In genomic region chr1:119157171-119157700, GRCm38 (mm10) we compare ENCODE assay signal across 22 mouse cellular contexts.
DNase-seq lines count a peak whose midpoint lies in the region.
"Had no signal": no experiment of that assay in that cellular context is flagged by ENCODE, and none has a peak within 500 bp of the region (broad histone marks: within the 10 kb centered on the region; RNA-seq: fewer than 3 reads in every experiment).

No protein-coding gene starts in this region.

- no peaks in the 10 kb centered on the region for H3K27me3 ChIP-seq in hindbrain, embryonic 10.5 days (ENCODE audit: insufficient read depth, poor library complexity, severe bottlenecking)
- H3K27me3 ChIP-seq: CH12.LX, Patski had no signal

- no peaks in the 10 kb centered on the region for H3K36me3 ChIP-seq in hindbrain, embryonic 10.5 days
- H3K36me3 ChIP-seq: G1E had no signal

- DNase-seq in ES-CJ7 (ENCODE audit: low read depth, low spot score) (peak; percentile 70), R1 (ENCODE audit: low read depth, low spot score) (peak; percentile 46), ZHBTc4 (ENCODE audit: low read depth, low spot score) (peak; percentile 62)
- DNase-seq in hindbrain, embryonic 10.5 days (ENCODE audit: low spot score), result no peak
- no peak for DNase-seq in frontal cortex, postnatal 36 days (ENCODE audit: low spot score in 2 of 2)
- no peak for DNase-seq in embryo, embryonic 11 days
- DNase-seq: adrenal gland, adult 2 months; adrenal gland, adult 8-10 months; adrenal gland, postnatal 10 days; adrenal gland, postnatal 14 days; adrenal gland, postnatal 25 days; adrenal gland, postnatal 36 days; B cell, adult 2 months; cerebellum, adult 11 months; cerebellum, adult 11-12 months; cerebellum, adult 18-20 months; cerebellum, adult 2 months; cerebellum, adult 8-10 months; cerebellum, adult 9-10 months had no signal

- no peaks in the 10 kb centered on the region for H3K4me1 ChIP-seq in hindbrain, embryonic 10.5 days (replicated peaks)

- no peak overlapping the region for H3K27ac ChIP-seq in hindbrain, embryonic 10.5 days

- 0 out of 2 replicates have a peak, but pooled peaks cover 2% of the 10 kb centered on the region for H3K9me3 ChIP-seq in hindbrain, embryonic 10.5 days

- 87% methylated on average over 4 of the region's 4 CpGs for WGBS in hindbrain, embryonic 10.5 days

- H3K4me3 ChIP-seq in hindbrain, embryonic 10.5 days, result no peak overlapping the region

Comparison
In these comparisons a context has a peak if more than half of its experiments do, and no peak if none do; other contexts are left out.
1. DNase-seq: peak in ES-CJ7 (single experiment), R1 (single experiment) and ZHBTc4 (single experiment); none in hindbrain, embryonic 10.5 days (single experiment), frontal cortex, postnatal 36 days (0 of 2) and embryo, embryonic 11 days (single experiment).